Mouse (Mus musculus): ENCODE measurements around the gene Cldn9. TPM values are rescaled to one million over a fixed set of nuclear protein-coding genes. Genes with fewer than 3 reads are reported as not detected.

The Cldn9 gene
- polyA plus RNA-seq, 1 experiment from 2014 or later = 0.09 TPM

DNA sequence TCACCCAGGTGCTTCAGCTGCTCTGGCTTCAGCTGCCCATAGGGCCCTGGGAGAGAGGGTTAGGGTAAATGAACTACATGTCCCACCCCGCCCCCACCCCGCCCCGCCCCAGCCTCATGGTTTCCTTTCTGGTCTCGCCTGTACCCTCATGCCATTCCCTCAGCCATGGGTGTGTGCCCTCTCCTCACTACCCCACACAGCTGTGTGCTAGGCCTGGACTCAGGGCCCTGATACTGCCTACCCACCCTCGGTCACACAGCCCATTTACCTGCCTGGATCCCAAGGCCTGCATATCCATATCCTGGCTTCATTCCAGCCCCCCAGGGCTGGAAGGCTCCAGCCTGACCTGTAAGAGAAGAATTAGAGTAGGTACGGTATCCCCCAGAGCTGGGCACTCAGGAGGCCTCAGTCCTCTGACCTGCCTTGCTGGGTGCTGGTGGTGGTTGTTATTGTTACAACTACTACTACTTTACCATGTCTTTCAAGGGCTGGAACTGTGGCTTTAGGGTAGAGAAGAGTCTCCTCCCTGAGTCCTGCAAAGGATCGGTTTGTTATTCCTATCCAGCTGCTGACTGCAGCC is 21.8 kb upstream of the Cldn9 start:
- no peaks in the 10 kb centered on the region for H3K9me3 ChIP-seq (replicated peaks)
- H3K4me1 ChIP-seq (replicated peaks) = no peaks in the 10 kb centered on the region
- 70% methylated on average over 7 of the region's 7 CpGs for WGBS
- no peak overlapping the region for H3K4me2 ChIP-seq
- H3K9ac ChIP-seq = no peak overlapping the region
- no peak overlapping the region for H3K27ac ChIP-seq
- H3K36me3 ChIP-seq = no peaks in the 10 kb centered on the region
- no peak for ATAC-seq (replicated peaks; ENCODE audit: insufficient number of reproducible peaks, insufficient read depth, low FRiP score, low read depth)
- H3K27me3 ChIP-seq = peaks cover 27% of the 10 kb centered on the region
- H3K4me3 ChIP-seq = no peak overlapping the region

GRCm38 (mm10) chr17:23704741-23705140 is 20.9 kb upstream of the Cldn9 start:
- H3K4me2 ChIP-seq = no peak overlapping the region
- no peak overlapping the region for H3K9ac ChIP-seq
- no peak overlapping the region for H3K4me3 ChIP-seq
- H3K36me3 ChIP-seq = no peaks in the 10 kb centered on the region
- ATAC-seq (replicated peaks; ENCODE audit: insufficient number of reproducible peaks, insufficient read depth, low FRiP score, low read depth) = no peak
- H3K4me1 ChIP-seq (replicated peaks) = peaks cover 3% of the 10 kb centered on the region
- peaks cover 29% of the 10 kb centered on the region for H3K27me3 ChIP-seq
- H3K27ac ChIP-seq = no peak overlapping the region
- WGBS = 52% methylated on average over 7 of the region's 7 CpGs
- no peaks in the 10 kb centered on the region for H3K9me3 ChIP-seq (replicated peaks)

DNA sequence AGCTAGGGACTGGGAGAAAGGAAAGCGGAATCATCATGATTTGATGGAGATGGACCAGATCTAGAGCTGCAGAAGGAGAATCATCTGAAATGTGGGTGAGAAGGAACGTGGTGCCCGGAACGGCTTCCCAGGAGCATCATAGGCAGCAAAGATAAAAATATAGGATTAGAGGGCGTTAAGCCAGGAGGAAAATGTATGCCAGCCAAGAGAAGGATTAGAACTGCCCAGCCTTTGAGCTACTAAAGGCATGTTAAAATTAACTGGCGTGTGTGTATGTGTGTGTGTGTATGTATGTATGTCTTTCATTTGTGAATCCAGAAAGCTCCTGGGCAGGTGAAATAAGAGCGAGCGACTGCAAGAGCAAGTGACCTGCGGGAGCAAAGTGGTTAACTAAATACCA is 19.5 kb upstream of the Cldn9 start:
- Histone ChIP-seq H3K27me3 (peaks cover 43% of the 10 kb centered on the region), H3K4me1 (replicated peaks) (peaks cover 9% of the 10 kb centered on the region), H3K36me3 (no peaks in the 10 kb centered on the region), H3K4me3 (no peak overlapping the region), H3K9ac (no peak overlapping the region), H3K27ac (no peak overlapping the region), H3K4me2 (no peak overlapping the region), H3K9me3 (replicated peaks) (no peaks in the 10 kb centered on the region)
- WGBS = 72% methylated on average over 9 of the region's 9 CpGs
- ATAC-seq (replicated peaks; ENCODE audit: insufficient number of reproducible peaks, insufficient read depth, low FRiP score, low read depth) = no peak

DNA sequence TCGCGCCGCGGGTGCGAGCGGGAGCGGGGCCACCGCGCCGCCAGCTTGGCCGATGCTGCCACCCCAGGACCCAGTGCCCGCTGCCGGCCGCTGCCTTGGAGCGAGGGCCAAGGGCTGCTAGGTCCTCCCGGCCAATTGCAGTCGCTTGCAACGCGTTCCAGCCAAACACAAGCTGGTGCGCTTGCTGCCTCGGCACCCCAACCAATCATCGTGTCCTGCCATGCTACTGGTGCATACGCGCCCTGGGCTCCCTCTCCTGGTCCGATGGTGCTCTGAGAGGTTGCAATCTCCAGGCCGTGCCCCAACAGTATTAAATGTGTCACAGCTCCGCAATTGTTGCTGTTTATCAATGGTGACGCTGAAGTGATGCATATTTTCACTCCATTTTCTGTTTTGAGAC is 16.3 kb upstream of the Cldn9 start:
- H3K27me3 ChIP-seq = peaks cover 49% of the 10 kb centered on the region
- no peak overlapping the region for H3K27ac ChIP-seq
- under 1% methylated on average over 28 of the region's 28 CpGs for WGBS
- peak overlapping the region; percentile 60 for H3K9ac ChIP-seq
- H3K4me3 ChIP-seq = peak overlapping the region; percentile 64
- H3K4me1 ChIP-seq (replicated peaks) = peaks cover 9% of the 10 kb centered on the region
- peak overlapping the region; percentile 99 for H3K4me2 ChIP-seq
- H3K36me3 ChIP-seq = no peaks in the 10 kb centered on the region
- peak; percentile 95 for ATAC-seq (replicated peaks; ENCODE audit: insufficient number of reproducible peaks, insufficient read depth, low FRiP score, low read depth)
- H3K9me3 ChIP-seq (replicated peaks) = no peaks in the 10 kb centered on the region

GRCm38 (mm10) chr17:23699131-23700077 is 15.6 kb upstream of the Cldn9 start:
- peak overlapping the region; percentile 64 for H3K4me3 ChIP-seq
- peaks cover 49% of the 10 kb centered on the region for H3K27me3 ChIP-seq
- peak overlapping the region; percentile 99 for H3K4me2 ChIP-seq
- no peaks in the 10 kb centered on the region for H3K9me3 ChIP-seq (replicated peaks)
- peaks cover 9% of the 10 kb centered on the region for H3K4me1 ChIP-seq (replicated peaks)
- peak overlapping the region; percentile 60 for H3K9ac ChIP-seq
- 0 out of 2 replicates have a peak, but pooled peaks have one; percentile 21 for ATAC-seq (replicated peaks; ENCODE audit: insufficient number of reproducible peaks, insufficient read depth, low FRiP score, low read depth)
- no peak overlapping the region for H3K27ac ChIP-seq
- no peaks in the 10 kb centered on the region for H3K36me3 ChIP-seq
- under 1% methylated on average over 100 of the region's 101 CpGs for WGBS

GRCm38 (mm10) chr17:23695801-23696200 is 12.0 kb upstream of the Cldn9 start:
- Histone ChIP-seq H3K27me3 (peaks cover 33% of the 10 kb centered on the region), H3K9me3 (replicated peaks) (no peaks in the 10 kb centered on the region), H3K36me3 (no peaks in the 10 kb centered on the region), H3K27ac (no peak overlapping the region), H3K4me2 (no peak overlapping the region), H3K4me1 (replicated peaks) (peaks cover 9% of the 10 kb centered on the region), H3K4me3 (no peak overlapping the region), H3K9ac (no peak overlapping the region)
- WGBS = 20% methylated on average over 3 of the region's 3 CpGs
- ATAC-seq (replicated peaks; ENCODE audit: insufficient number of reproducible peaks, insufficient read depth, low FRiP score, low read depth) = no peak

- no peak for ATAC-seq (replicated peaks; ENCODE audit: insufficient number of reproducible peaks, insufficient read depth, low FRiP score, low read depth)
- Histone ChIP-seq H3K9ac (no peak overlapping the region), H3K36me3 (no peaks in the 10 kb centered on the region), H3K4me2 (no peak overlapping the region), H3K27ac (no peak overlapping the region), H3K4me3 (no peak overlapping the region), H3K27me3 (peaks cover 23% of the 10 kb centered on the region), H3K9me3 (replicated peaks) (no peaks in the 10 kb centered on the region), H3K4me1 (replicated peaks) (peaks cover 4% of the 10 kb centered on the region)
- 70% methylated on average over 1 of the region's 1 CpGs for WGBS
Measured at GRCm38 (mm10) chr17:23694491-23694890, 10.7 kb upstream of the Cldn9 start.

DNA sequence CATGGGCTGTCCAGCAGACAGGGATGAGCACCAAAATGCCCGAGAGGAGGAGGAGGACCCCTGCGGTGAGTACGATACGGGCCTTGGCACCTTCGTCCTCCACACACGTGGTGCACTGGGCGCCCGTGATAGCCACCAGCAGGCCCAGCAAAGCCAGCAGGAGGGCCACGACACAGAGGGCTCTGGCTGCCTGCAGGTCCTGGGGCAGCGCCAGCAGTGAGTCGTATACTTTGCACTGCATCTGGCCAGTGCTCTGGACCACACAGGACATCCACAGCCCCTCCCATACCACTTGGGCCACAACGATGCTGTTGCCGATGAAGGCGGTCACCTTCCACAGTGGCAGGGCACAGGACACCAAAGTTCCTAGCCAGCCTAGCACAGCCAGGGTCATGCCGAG is 600 bp downstream of the Cldn9 start:
- no peaks in the 10 kb centered on the region for H3K36me3 ChIP-seq
- no peaks in the 10 kb centered on the region for H3K9me3 ChIP-seq (replicated peaks)
- no peak for ATAC-seq (replicated peaks; ENCODE audit: insufficient number of reproducible peaks, insufficient read depth, low FRiP score, low read depth)
- H3K4me2 ChIP-seq = no peak overlapping the region
- H3K27me3 ChIP-seq = peaks cover 75% of the 10 kb centered on the region
- no peak overlapping the region for H3K4me3 ChIP-seq
- H3K4me1 ChIP-seq (replicated peaks) = peaks cover 7% of the 10 kb centered on the region
- no peak overlapping the region for H3K9ac ChIP-seq
- WGBS = 12% methylated on average over 15 of the region's 15 CpGs
- no peak overlapping the region for H3K27ac ChIP-seq

DNA sequence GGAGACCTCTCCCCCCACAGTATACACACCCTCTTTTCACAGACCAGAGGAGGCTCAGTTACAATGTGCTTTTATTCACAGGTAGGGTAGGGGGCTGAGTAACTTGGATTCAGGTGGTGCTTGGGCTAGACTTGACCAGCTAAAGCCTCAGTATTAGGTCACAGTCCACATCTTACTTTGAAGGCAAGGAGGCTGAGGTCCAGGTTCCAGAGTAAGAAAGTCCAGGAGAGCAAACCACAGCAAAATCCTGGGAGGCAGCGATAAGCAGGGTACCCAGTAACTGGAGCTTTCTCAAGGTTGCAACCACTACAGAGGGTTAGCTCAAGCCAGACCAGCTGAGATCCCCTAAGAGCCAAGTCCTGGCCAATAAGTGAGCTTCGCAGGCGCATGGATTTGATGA is 1.3 kb downstream of the Cldn9 start:
- no peak overlapping the region for H3K27ac ChIP-seq
- 54% methylated on average over 3 of the region's 3 CpGs for WGBS
- no peaks in the 10 kb centered on the region for H3K36me3 ChIP-seq
- H3K4me1 ChIP-seq (replicated peaks) = peaks cover 10% of the 10 kb centered on the region
- no peak for ATAC-seq (replicated peaks; ENCODE audit: insufficient number of reproducible peaks, insufficient read depth, low FRiP score, low read depth)
- H3K27me3 ChIP-seq = peaks cover 77% of the 10 kb centered on the region
- no peak overlapping the region for H3K9ac ChIP-seq
- H3K4me3 ChIP-seq = no peak overlapping the region
- no peaks in the 10 kb centered on the region for H3K9me3 ChIP-seq (replicated peaks)
- no peak overlapping the region for H3K4me2 ChIP-seq

- Histone ChIP-seq H3K27me3 (peaks cover 77% of the 10 kb centered on the region), H3K9ac (no peak overlapping the region), H3K4me2 (no peak overlapping the region)
Measured at GRCm38 (mm10) chr17:23682092-23682491, 1.7 kb downstream of the Cldn9 start.

DNA sequence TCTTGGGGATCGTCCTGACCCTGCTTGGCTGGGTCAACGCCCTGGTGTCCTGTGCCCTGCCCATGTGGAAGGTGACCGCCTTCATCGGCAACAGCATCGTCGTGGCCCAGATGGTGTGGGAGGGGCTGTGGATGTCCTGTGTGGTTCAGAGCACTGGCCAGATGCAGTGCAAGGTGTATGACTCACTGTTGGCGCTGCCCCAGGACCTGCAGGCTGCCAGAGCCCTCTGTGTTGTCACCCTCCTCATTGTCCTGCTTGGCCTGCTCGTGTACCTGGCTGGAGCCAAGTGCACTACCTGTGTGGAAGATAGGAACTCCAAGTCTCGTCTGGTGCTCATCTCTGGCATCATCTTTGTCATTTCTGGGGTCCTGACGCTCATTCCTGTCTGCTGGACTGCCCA is 2.7 kb downstream of the Cldn9 start:
- H3K9ac ChIP-seq = no peak overlapping the region
- H3K4me3 ChIP-seq = no peak overlapping the region
- 61% methylated on average over 10 of the region's 10 CpGs for WGBS
- peaks cover 77% of the 10 kb centered on the region for H3K27me3 ChIP-seq
- H3K36me3 ChIP-seq = no peaks in the 10 kb centered on the region
- H3K9me3 ChIP-seq (replicated peaks) = no peaks in the 10 kb centered on the region
- no peak for ATAC-seq (replicated peaks; ENCODE audit: insufficient number of reproducible peaks, insufficient read depth, low FRiP score, low read depth)
- no peak overlapping the region for H3K4me2 ChIP-seq
- peaks cover 19% of the 10 kb centered on the region for H3K4me1 ChIP-seq (replicated peaks)
- no peak overlapping the region for H3K27ac ChIP-seq

More at GRCm38 (mm10) chr17:23682092-23682491, 1.7 kb downstream of the Cldn9 start:
- H3K36me3 ChIP-seq = no peaks in the 10 kb centered on the region
- no peak overlapping the region for H3K27ac ChIP-seq
- no peak overlapping the region for H3K4me3 ChIP-seq
- no peaks in the 10 kb centered on the region for H3K9me3 ChIP-seq (replicated peaks)
- no peak for ATAC-seq (replicated peaks; ENCODE audit: insufficient number of reproducible peaks, insufficient read depth, low FRiP score, low read depth)
- peaks cover 13% of the 10 kb centered on the region for H3K4me1 ChIP-seq (replicated peaks)
- 48% methylated on average over 4 of the region's 4 CpGs for WGBS
